In the genomic region with DNA sequence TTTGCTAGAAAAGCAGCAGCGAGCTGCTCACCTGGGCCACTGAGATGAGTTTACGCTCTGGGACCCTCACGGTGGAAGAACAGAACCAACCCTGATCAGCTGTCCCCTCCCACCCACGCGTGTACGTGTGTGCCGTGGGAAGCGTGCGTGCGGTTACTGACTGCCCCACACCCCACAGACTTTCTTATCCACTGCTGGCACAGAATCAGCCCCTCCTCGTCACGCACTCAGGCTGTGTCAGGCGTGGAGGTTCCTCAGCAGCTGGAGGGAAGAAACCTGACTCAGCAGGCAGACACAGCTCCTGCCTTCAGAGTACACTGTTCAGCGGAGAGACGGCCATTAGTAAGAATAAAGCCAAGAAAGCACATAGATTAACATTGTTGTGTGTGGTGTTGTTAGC, we compare ENCODE assay signal across 21 mouse cellular contexts.
DNase-seq lines count a peak whose midpoint lies in the region; ATAC-seq and TF ChIP-seq lines count a peak whose summit lies in the region.
"Had no signal": no experiment of that assay in that cellular context is flagged by ENCODE, and none has a peak within 500 bp of the region (broad histone marks: within the 10 kb centered on the region; RNA-seq: fewer than 3 reads in every experiment).

No protein-coding gene starts in this region.

- no peak overlapping the region for H3K4me2 ChIP-seq in neural tube, embryonic 15.5 days
- H3K4me2 ChIP-seq: heart, embryonic 13.5 days; limb, embryonic 12.5 days; liver, embryonic 13.5 days; lung, embryonic 15.5 days; midbrain, embryonic 13.5 days had no signal

- no peaks in the 10 kb centered on the region for H3K36me3 ChIP-seq in neural tube, embryonic 15.5 days
- H3K36me3 ChIP-seq: heart, embryonic 13.5 days; limb, embryonic 12.5 days; liver, embryonic 13.5 days; lung, embryonic 15.5 days; midbrain, embryonic 13.5 days had no signal

- peak; percentile 29 to 41 for DNase-seq in frontal cortex, postnatal 36 days (ENCODE audit: low spot score in 2 of 2)
- no peak for DNase-seq in frontal cortex, postnatal 14 days (ENCODE audit: low spot score in 2 of 2)
- DNase-seq in layer of hippocampus, adult 9-11 months, result peak; percentile 38
- DNase-seq in layer of hippocampus, adult 2 months (ENCODE audit: low spot score in 2 of 2), result no peak
- peak; percentile 32 for DNase-seq in brain, embryonic 14.5 days (ENCODE audit: low read depth)
- DNase-seq in gastrocnemius, postnatal 36 days, result no peak
- DNase-seq: cerebellum, postnatal 14 days; heart, postnatal 4 days; kidney, adult 11 months; kidney, postnatal 14 days; liver, embryonic 13.5 days; thymus, postnatal 25 days had no signal

- no peaks in the 10 kb centered on the region for H3K9me3 ChIP-seq in neural tube, embryonic 15.5 days (replicated peaks)
- H3K9me3 ChIP-seq: heart, embryonic 13.5 days; limb, embryonic 12.5 days; liver, embryonic 13.5 days; lung, embryonic 15.5 days; midbrain, embryonic 13.5 days had no signal

- no peak for TF ChIP-seq CTCF in layer of hippocampus, adult 2 months (conservative IDR thresholded peaks at IDR 0.05)
- TF ChIP-seq CTCF in brain, embryonic 14.5 days (IDR thresholded peaks at IDR 0.05; ENCODE audit: borderline replicate concordance, extremely low read depth, insufficient read depth, insufficient read length), result no peak

- no peak overlapping the region for H3K27ac ChIP-seq in layer of hippocampus, adult 2 months
- no peak overlapping the region; the same call in 1 of the 2 replicates for H3K27ac ChIP-seq in neural tube, embryonic 15.5 days (replicated peaks)
- H3K27ac ChIP-seq: heart, embryonic 13.5 days; limb, embryonic 12.5 days; liver, embryonic 13.5 days; lung, embryonic 15.5 days; macrophage; midbrain, embryonic 13.5 days; stomach, postnatal 0 days had no signal

- intact Hi-C loops in gastrocnemius, postnatal 36 days (cut with DNase I), result no loop called here

- peaks cover 6% of the 10 kb centered on the region; the same call in 1 of the 2 replicates for H3K4me1 ChIP-seq in neural tube, embryonic 15.5 days
- H3K4me1 ChIP-seq: heart, embryonic 13.5 days; liver, embryonic 13.5 days; lung, embryonic 15.5 days had no signal

- peak; percentile 45 for ATAC-seq in neural tube, embryonic 15.5 days (ENCODE audit: low FRiP score)
- ATAC-seq in megakaryocyte, adult 5-6 weeks (ENCODE audit: poor library complexity, severe bottlenecking), result no peak

- no peaks in the 10 kb centered on the region for H3K27me3 ChIP-seq in neural tube, embryonic 15.5 days (replicated peaks)
- H3K27me3 ChIP-seq: limb, embryonic 12.5 days; liver, embryonic 13.5 days; lung, embryonic 15.5 days; midbrain, embryonic 13.5 days had no signal

- no peak overlapping the region for H3K9ac ChIP-seq in neural tube, embryonic 15.5 days (replicated peaks)
- H3K9ac ChIP-seq: heart, embryonic 13.5 days; limb, embryonic 12.5 days; liver, embryonic 13.5 days; lung, embryonic 15.5 days; midbrain, embryonic 13.5 days had no signal

- no peak overlapping the region for H3K4me3 ChIP-seq in layer of hippocampus, adult 2 months
- no peak overlapping the region for H3K4me3 ChIP-seq in neural tube, embryonic 15.5 days (replicated peaks)
- H3K4me3 ChIP-seq: heart, embryonic 13.5 days; limb, embryonic 12.5 days; liver, embryonic 13.5 days; lung, embryonic 15.5 days; midbrain, embryonic 13.5 days; myocyte had no signal

- WGBS in neural tube, embryonic 15.5 days, result 77% methylated on average over 15 of the region's 15 CpGs

- TF ChIP-seq POLR2A in brain, embryonic 14.5 days (IDR thresholded peaks at IDR 0.05; ENCODE audit: borderline replicate concordance, extremely low read depth, insufficient read depth, insufficient read length, poor library complexity, severe bottlenecking), result no peak

Comparison
In these comparisons a context has a peak if more than half of its experiments do, and no peak if none do; other contexts are left out.
1. DNase-seq: peak in frontal cortex, postnatal 36 days (2 of 2), layer of hippocampus, adult 9-11 months (single experiment) and brain, embryonic 14.5 days (single experiment); none in frontal cortex, postnatal 14 days (0 of 2), layer of hippocampus, adult 2 months (0 of 2) and gastrocnemius, postnatal 36 days (0 of 2).